Mouse (Mus musculus): ENCODE measurements at regions not wholly inside any gene's neighbourhood (a gene's known extent, or its start where the extent isn't known, plus 50 kb on each side); places are given as distances from the start of the nearest gene placed in this dataset.
A peak's percentile ranks its signal among the peaks of the same experiment; 100 is the strongest.

DNA sequence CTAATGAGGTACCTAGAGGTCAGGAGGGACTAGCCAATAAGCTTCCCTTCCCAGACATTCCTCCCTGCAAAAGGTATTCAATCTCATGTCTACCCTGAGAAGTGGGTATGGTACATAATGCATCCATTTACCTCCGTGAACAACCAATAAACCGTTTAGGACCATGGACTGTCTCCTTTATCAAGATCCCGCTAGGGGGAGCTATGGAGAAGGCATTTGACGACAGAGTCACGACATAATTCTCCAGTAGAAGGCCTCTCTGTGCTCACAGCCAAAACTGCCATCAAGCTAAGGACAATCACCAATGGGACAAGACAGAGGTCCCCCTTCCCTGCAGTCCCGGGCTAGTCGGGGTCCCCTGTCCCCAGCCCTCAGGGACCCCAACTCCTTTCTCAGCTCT, 273.5 kb upstream of the Mon1b start:
- no peaks in the 10 kb centered on the region for H3K79me2 ChIP-seq (ENCODE audit: control insufficient read depth, insufficient read depth, low read length, poor library complexity)
- H3K27ac ChIP-seq (ENCODE audit: control insufficient read depth, low read depth, low read length), result no peak overlapping the region
- no peak overlapping the region for H3K4me3 ChIP-seq (ENCODE audit: control insufficient read depth in 1 of 2, insufficient read depth in 1 of 2, low read depth in 2 of 2, low read length in 2 of 2)
- no peak for TF ChIP-seq TCF12 (IDR thresholded peaks at IDR 0.05; ENCODE audit: low read depth, low read length)
- no peak for TF ChIP-seq TAL1 (IDR thresholded peaks at IDR 0.05; ENCODE audit: low read length)
- no peak for TF ChIP-seq E2F4 (IDR thresholded peaks at IDR 0.05; ENCODE audit: borderline replicate concordance, low read depth, low read length)
- TF ChIP-seq ELF1 (IDR thresholded peaks at IDR 0.05; ENCODE audit: low read depth, low read length), result no peak
- no peak for TF ChIP-seq NELFE (IDR thresholded peaks at IDR 0.05; ENCODE audit: low read depth, low read length)
- TF ChIP-seq KAT2A (conservative IDR thresholded peaks at IDR 0.05; ENCODE audit: low read depth, low read length), result no peak
- TF ChIP-seq UBTF (IDR thresholded peaks at IDR 0.05; ENCODE audit: borderline replicate concordance, insufficient read depth, low read depth, low read length), result no peak
- no peak for TF ChIP-seq MYB (IDR thresholded peaks at IDR 0.05; ENCODE audit: low read depth, low read length)
- TF ChIP-seq RAD21 (IDR thresholded peaks at IDR 0.05; ENCODE audit: low read depth, low read length), result no peak
- no peak for TF ChIP-seq TBP (IDR thresholded peaks at IDR 0.05; ENCODE audit: low read depth, low read length)
- no peak for TF ChIP-seq MAZ (IDR thresholded peaks at IDR 0.05; ENCODE audit: low read depth, low read length)
- TF ChIP-seq GABPA (IDR thresholded peaks at IDR 0.05; ENCODE audit: low read depth, low read length), result no peak
- TF ChIP-seq RCOR1 (IDR thresholded peaks at IDR 0.05; ENCODE audit: low read depth, low read length), result no peak
- no peaks in the 10 kb centered on the region for H3K9me3 ChIP-seq (replicated peaks; ENCODE audit: insufficient read depth, low read length)
- H3K4me1 ChIP-seq (ENCODE audit: control insufficient read depth in 1 of 2, insufficient read depth in 2 of 2, low read length in 2 of 2), result no peaks in the 10 kb centered on the region
- no peaks in the 10 kb centered on the region for H3K27me3 ChIP-seq (ENCODE audit: control insufficient read depth in 1 of 2, insufficient read depth in 2 of 2, low read length in 2 of 2)
- DNase-seq (ENCODE audit: low read depth, low spot score), result no peak
- H3K9ac ChIP-seq (ENCODE audit: control insufficient read depth, low read depth, low read length, poor library complexity, severe bottlenecking), result no peak overlapping the region
- H3K36me3 ChIP-seq (ENCODE audit: control insufficient read depth in 1 of 2, insufficient read depth in 2 of 2, low read length in 2 of 2), result no peaks in the 10 kb centered on the region

DNA sequence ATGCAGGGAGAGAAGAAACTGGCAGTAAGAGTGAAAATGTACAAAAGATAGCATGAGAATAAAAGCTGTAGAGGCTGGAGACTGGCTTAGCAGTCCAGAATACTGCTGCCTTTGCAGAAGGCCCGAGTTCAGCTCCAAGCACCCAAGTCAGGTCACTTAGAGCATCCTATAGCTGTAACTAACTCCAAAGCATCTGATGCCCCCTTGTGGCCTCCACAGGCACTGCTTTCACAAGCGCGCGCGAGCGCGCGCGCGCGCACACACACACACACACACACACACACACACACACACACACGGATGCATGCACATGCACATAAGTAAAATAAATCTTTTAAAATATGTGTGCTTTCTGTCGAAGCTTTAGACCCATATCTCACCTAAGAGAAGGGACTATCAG, 271.2 kb upstream of the Mon1b start:
- H3K9me3 ChIP-seq (replicated peaks; ENCODE audit: insufficient read depth, low read length), result no peaks in the 10 kb centered on the region

DNA sequence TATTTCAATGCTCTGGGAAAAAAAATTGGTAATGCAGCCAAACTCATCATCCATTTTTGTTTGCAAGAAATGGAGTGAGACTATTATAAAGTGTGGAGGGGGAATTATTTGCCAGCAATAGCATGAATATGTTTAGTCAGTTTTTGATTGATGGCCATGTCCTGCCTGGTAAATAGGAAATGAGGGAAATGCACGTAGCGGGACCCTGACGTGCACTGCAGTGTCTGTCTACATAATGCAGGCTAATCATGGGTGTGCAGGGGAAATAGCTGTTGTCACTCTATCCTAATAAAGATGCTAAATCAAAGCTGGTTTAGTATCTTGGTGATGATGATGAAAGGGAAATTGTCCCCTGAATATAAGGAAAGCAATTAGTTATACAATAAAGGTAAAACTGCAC, 251.9 kb upstream of the Mon1b start:
- no peak overlapping the region for H3K9ac ChIP-seq (ENCODE audit: control insufficient read depth, low read depth, low read length, poor library complexity, severe bottlenecking)
- H3K27ac ChIP-seq (ENCODE audit: control insufficient read depth, low read depth, low read length), result no peak overlapping the region
- no peaks in the 10 kb centered on the region for H3K27me3 ChIP-seq (ENCODE audit: control insufficient read depth in 1 of 2, insufficient read depth in 2 of 2, low read length in 2 of 2)
- H3K9me3 ChIP-seq (replicated peaks; ENCODE audit: insufficient read depth, low read length), result no peaks in the 10 kb centered on the region
- no peaks in the 10 kb centered on the region for H3K36me3 ChIP-seq (ENCODE audit: control insufficient read depth in 1 of 2, insufficient read depth in 2 of 2, low read length in 2 of 2)
- no peak overlapping the region for H3K4me3 ChIP-seq (ENCODE audit: control insufficient read depth in 1 of 2, insufficient read depth in 1 of 2, low read depth in 2 of 2, low read length in 2 of 2)
- no peaks in the 10 kb centered on the region for H3K4me1 ChIP-seq (ENCODE audit: control insufficient read depth in 1 of 2, insufficient read depth in 2 of 2, low read length in 2 of 2)
- no peak for DNase-seq (ENCODE audit: low read depth, low spot score)
- TF ChIP-seq HCFC1 (IDR thresholded peaks at IDR 0.05; ENCODE audit: low read depth, low read length) (no peak), RAD21 (IDR thresholded peaks at IDR 0.05; ENCODE audit: low read depth, low read length) (no peak), MAFK (IDR thresholded peaks at IDR 0.05; ENCODE audit: borderline replicate concordance, low read depth, low read length) (no peak)
- no peaks in the 10 kb centered on the region for H3K79me2 ChIP-seq (ENCODE audit: control insufficient read depth, insufficient read depth, low read length, poor library complexity)

More for the DNA sequence above, 271.2 kb upstream of the Mon1b start:
- Histone ChIP-seq H3K27me3 (ENCODE audit: control insufficient read depth in 1 of 2, insufficient read depth in 2 of 2, low read length in 2 of 2) (no peaks in the 10 kb centered on the region), H3K36me3 (ENCODE audit: control insufficient read depth in 1 of 2, insufficient read depth in 2 of 2, low read length in 2 of 2) (no peaks in the 10 kb centered on the region), H3K27ac (ENCODE audit: control insufficient read depth, low read depth, low read length) (no peak overlapping the region), H3K79me2 (ENCODE audit: control insufficient read depth, insufficient read depth, low read length, poor library complexity) (no peaks in the 10 kb centered on the region), H3K9ac (ENCODE audit: control insufficient read depth, low read depth, low read length, poor library complexity, severe bottlenecking) (no peak overlapping the region), H3K4me1 (ENCODE audit: control insufficient read depth in 1 of 2, insufficient read depth in 2 of 2, low read length in 2 of 2) (no peaks in the 10 kb centered on the region), H3K4me3 (ENCODE audit: control insufficient read depth in 1 of 2, insufficient read depth in 1 of 2, low read depth in 2 of 2, low read length in 2 of 2) (no peak overlapping the region)
- TF ChIP-seq SMC3 (IDR thresholded peaks at IDR 0.05; ENCODE audit: low read depth, low read length), result 0 out of 2 replicates have a peak, but pooled peaks have one; percentile 8
- TF ChIP-seq POLR2A (IDR thresholded peaks at IDR 0.05; ENCODE audit: control insufficient read depth in 1 of 2, insufficient read depth in 1 of 2, low read depth in 1 of 2, low read length in 2 of 2, poor library complexity in 1 of 2), result no peak
- TF ChIP-seq CTCF (IDR thresholded peaks at IDR 0.05 in 2 of 3, conservative IDR thresholded peaks at IDR 0.05 in 1 of 3; ENCODE audit: control insufficient read depth in 1 of 3, insufficient read depth in 1 of 3, low read depth in 2 of 3, low read length in 3 of 3, poor library complexity in 1 of 3, severe bottlenecking in 1 of 3), result peak in 1 of 3 experiments; percentile 30; a peak in 3 of 6 replicates
- no peak for DNase-seq (ENCODE audit: low read depth, low spot score)
